Mouse (Mus musculus) megakaryocyte, embryonic 14.5 days (primary cell): ENCODE measurements around the gene Syde2.

Experiments used
- FLI1 ChIP-seq: IDR thresholded peaks from 2 replicates; pipeline ENCODE4 v1.6.1; 2012; ENCODE audit warnings: low read length, inconsistent platforms, mixed read lengths
- GATA1 ChIP-seq: IDR thresholded peaks from 3 replicates; pipeline ENCODE4 v1.6.1; 2012; ENCODE audit warnings: mixed read lengths, low read length, inconsistent platforms, borderline replicate concordance

DNA sequence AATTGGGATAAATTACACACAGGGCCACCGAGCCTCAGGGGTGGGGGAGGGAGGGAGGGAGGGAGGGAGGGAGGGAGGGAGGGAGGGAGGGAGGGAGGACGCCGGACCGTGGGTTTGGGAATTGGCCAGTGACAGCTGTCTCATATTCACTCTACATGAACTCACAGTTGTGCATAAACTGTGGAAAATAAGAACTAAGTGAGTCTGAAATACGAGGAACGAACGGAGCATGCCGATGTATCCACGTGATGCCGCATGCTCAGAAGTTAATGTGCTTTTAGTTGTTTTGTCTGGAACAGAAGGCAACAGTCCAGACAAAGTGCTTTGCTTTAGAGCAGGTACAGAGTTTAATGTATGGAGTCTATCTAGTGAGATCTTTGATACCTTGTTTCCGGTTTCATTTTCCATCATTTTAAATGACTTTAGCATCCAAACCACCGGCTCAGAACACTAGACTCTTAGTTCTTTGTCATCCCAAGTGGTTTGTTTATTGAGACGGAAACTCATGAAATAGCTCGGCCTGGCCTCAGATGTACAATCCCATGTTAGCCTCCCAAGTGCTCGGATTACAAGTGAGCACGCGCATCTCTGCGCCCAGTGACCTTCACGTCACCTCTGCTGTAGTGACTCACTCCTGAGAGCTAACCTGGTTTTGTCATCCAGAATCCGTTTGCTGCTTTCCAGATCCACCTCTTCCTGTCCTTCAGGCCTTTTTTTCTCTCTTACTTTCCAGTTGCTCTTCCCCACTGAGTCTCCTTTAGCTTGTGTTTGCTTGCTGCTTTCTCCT lies 22.4 kb downstream of the Syde2 start:
- TF ChIP-seq GATA1 = no peak
- no peak for TF ChIP-seq FLI1
